Mouse (Mus musculus) CH12.LX (cell line): ENCODE data around the gene Cyp2e1. TPM values are rescaled to one million over a fixed set of nuclear protein-coding genes. Genes with fewer than 3 reads are reported as not detected.
A peak's percentile ranks its signal among the peaks of the same experiment; 100 is the strongest.

Source experiments
- DNase-seq: peaks from one replicate; pipeline ENCODE4 v3.0.0-alpha.2; 2013; ENCODE audit errors: extremely low read depth
- H3K27ac ChIP-seq: 2 replicates; pipeline ENCODE4 v1.5.1; 2012; ENCODE audit warnings: low read depth, mild to moderate bottlenecking, control low read depth, moderate library complexity; ENCODE audit not compliant: insufficient read depth
- H3K27me3 ChIP-seq: replicated peaks from 2 replicates; pipeline ENCODE3; 2012; ENCODE audit warnings: inconsistent platforms
- H3K36me3 ChIP-seq, 2 experiments: replicated peaks in 1 of 2; 2 replicates each; pipeline versions ENCODE3 to v1.6.1; 2012; ENCODE audit warnings: inconsistent platforms in 1 of 2, low read length in 1 of 2, mild to moderate bottlenecking in 1 of 2, mixed read lengths in 1 of 2, moderate library complexity in 1 of 2; ENCODE audit not compliant: control insufficient read depth in 1 of 2, insufficient read depth in 1 of 2
- H3K4me1 ChIP-seq, 2 experiments: 2 replicates each; pipeline ENCODE4 v1.6.1; 2012; ENCODE audit warnings: inconsistent platforms in 1 of 2, moderate library complexity in 1 of 2; ENCODE audit not compliant: insufficient read depth in 2 of 2, control insufficient read depth in 1 of 2
- H3K4me2 ChIP-seq: 2 replicates; pipeline ENCODE4 v1.6.1; 2012; ENCODE audit warnings: low read depth, mild to moderate bottlenecking, control low read depth; ENCODE audit not compliant: poor library complexity, insufficient read depth, severe bottlenecking
- H3K4me3 ChIP-seq, 3 experiments: fragments of 150-350 bp in 1 of 3; sonication (generic) in 1 of 3; replicated peaks in 1 of 3; 2 replicates each; pipeline versions ENCODE3 to v1.5.1; 2011 to 2012; ENCODE audit warnings: low read depth in 2 of 3, low read length in 2 of 3, mild to moderate bottlenecking in 2 of 3, moderate library complexity in 2 of 3, control low read depth in 1 of 3, improper control_type of control experiment in 1 of 3, inconsistent platforms in 1 of 3, mixed read lengths in 1 of 3; ENCODE audit not compliant: poor library complexity in 1 of 3
- H3K79me2 ChIP-seq: replicated peaks from 2 replicates; pipeline ENCODE4 v1.6.1; 2012; ENCODE audit warnings: mild to moderate bottlenecking, moderate library complexity; ENCODE audit not compliant: control insufficient read depth, poor library complexity, insufficient read depth, severe bottlenecking; ENCODE audit errors: extremely low read depth
- H3K9ac ChIP-seq: 2 replicates; pipeline ENCODE4 v1.6.1; 2012; ENCODE audit warnings: low read depth, mild to moderate bottlenecking, control low read depth, moderate library complexity; ENCODE audit not compliant: insufficient read depth
- H3K9me3 ChIP-seq: replicated peaks from 2 replicates; pipeline ENCODE3; 2012; ENCODE audit warnings: low read length, inconsistent platforms, mixed read lengths
- BHLHE40 ChIP-seq: IDR thresholded peaks from 2 replicates; pipeline ENCODE4 v1.6.1; 2011; ENCODE audit warnings: mild to moderate bottlenecking, low read depth, low read length, improper control_type of control experiment
- CTCF ChIP-seq, 2 experiments: IDR thresholded peaks in 1 of 2; conservative IDR thresholded peaks in 1 of 2; 2 replicates each; pipeline ENCODE4 v1.5.1; 2011 to 2012; ENCODE audit warnings: low read depth in 2 of 2, low read length in 2 of 2, improper control_type of control experiment in 1 of 2, inconsistent platforms in 1 of 2, mild to moderate bottlenecking in 1 of 2, moderate library complexity in 1 of 2
- E2F4 ChIP-seq: IDR thresholded peaks from 2 replicates; pipeline ENCODE4 v1.6.1; 2011; ENCODE audit warnings: low read depth, low read length, improper control_type of control experiment; ENCODE audit not compliant: insufficient replicate concordance
- EP300 ChIP-seq: IDR thresholded peaks from 2 replicates; pipeline ENCODE4 v1.6.1; 2011; ENCODE audit warnings: low read length, improper control_type of control experiment
- GABPA ChIP-seq: IDR thresholded peaks from 2 replicates; pipeline ENCODE4 v1.6.1; 2012; ENCODE audit warnings: low read depth, low read length, improper control_type of control experiment, inconsistent platforms; ENCODE audit not compliant: insufficient replicate concordance
- HCFC1 ChIP-seq: IDR thresholded peaks from 2 replicates; pipeline ENCODE4 v1.6.1; 2012; ENCODE audit warnings: low read depth, mild to moderate bottlenecking, inconsistent platforms, low read length, improper control_type of control experiment
- IRF4 ChIP-seq: IDR thresholded peaks from 2 replicates; pipeline ENCODE4 v1.6.1; 2014; ENCODE audit warnings: low read depth, mild to moderate bottlenecking, inconsistent platforms, low read length, improper control_type of control experiment
- JUN ChIP-seq: IDR thresholded peaks from 2 replicates; pipeline ENCODE4 v1.6.1; 2011; ENCODE audit warnings: low read depth, mild to moderate bottlenecking, low read length, improper control_type of control experiment, moderate library complexity; ENCODE audit not compliant: insufficient read depth
- JUND ChIP-seq: conservative IDR thresholded peaks from 2 replicates; pipeline ENCODE4 v1.6.1; 2011; ENCODE audit warnings: low read depth, low read length, improper control_type of control experiment
- MAZ ChIP-seq: IDR thresholded peaks from 2 replicates; pipeline ENCODE4 v1.6.1; 2012; ENCODE audit warnings: low read depth, mild to moderate bottlenecking, inconsistent platforms, low read length, improper control_type of control experiment, moderate library complexity
- MXI1 ChIP-seq: IDR thresholded peaks from 2 replicates; pipeline ENCODE4 v1.6.1; 2011; ENCODE audit warnings: mild to moderate bottlenecking, low read depth, low read length, improper control_type of control experiment
- MYC ChIP-seq: IDR thresholded peaks from 2 replicates; pipeline ENCODE4 v1.6.1; 2011; ENCODE audit warnings: low read depth, mild to moderate bottlenecking, improper control_type of control experiment, low read length
- NELFE ChIP-seq: IDR thresholded peaks from 2 replicates; pipeline ENCODE4 v1.6.1; 2011; ENCODE audit warnings: low read depth, low read length, improper control_type of control experiment
- POLR2A ChIP-seq: IDR thresholded peaks from 2 replicates; pipeline ENCODE4 v1.6.1; 2011; ENCODE audit warnings: low read depth, mild to moderate bottlenecking, improper control_type of control experiment, low read length
- RAD21 ChIP-seq: IDR thresholded peaks from 2 replicates; pipeline ENCODE4 v1.6.1; 2011; ENCODE audit warnings: low read depth, mild to moderate bottlenecking, low read length, improper control_type of control experiment, moderate library complexity
- UBTF ChIP-seq: IDR thresholded peaks from 2 replicates; pipeline ENCODE4 v1.6.1; 2012; ENCODE audit warnings: low read depth, mild to moderate bottlenecking, inconsistent platforms, low read length, improper control_type of control experiment, moderate library complexity
- USF1 ChIP-seq: IDR thresholded peaks from 2 replicates; pipeline ENCODE4 v1.6.1; 2014; ENCODE audit warnings: low read depth, mild to moderate bottlenecking, inconsistent platforms, low read length, improper control_type of control experiment
- ZC3H11A ChIP-seq: IDR thresholded peaks from 2 replicates; pipeline ENCODE4 v1.6.1; 2012; ENCODE audit warnings: low read depth, mild to moderate bottlenecking, inconsistent platforms, low read length, improper control_type of control experiment
- ZNF384 ChIP-seq: IDR thresholded peaks from 2 replicates; pipeline ENCODE4 v1.6.1; 2012; ENCODE audit warnings: low read depth, low read length, improper control_type of control experiment, inconsistent platforms
- dilution Hi-C: fragments of 300-500 bp; cut with MboI; formaldehyde crosslinking; loops from 2 replicates; pipeline ENCODE4 v1.14.3; 2020; ENCODE audit warnings: low sequenced_read_pairs; ENCODE audit not compliant: extremely low pct_unique_long_range_greater_than_20kb, extremely low pct_ligation_motif_present
- in situ Hi-C: fragments of 300-500 bp; cut with MboI; formaldehyde crosslinking; loops from 3 replicates; pipeline ENCODE4 v1.14.3; 2019; ENCODE audit warnings: low sequenced_read_pairs, low pct_ligation_motif_present, low pct_unique_long_range_greater_than_20kb, mixed read lengths
- polyA plus RNA-seq: library from polyadenylated mRNA; unstranded; fragments of >175 nt; gene quantifications from 2 replicates; pipeline ENCODE4 v1.2.1, GENCODE M21; 2012; ENCODE audit warnings: low read depth; ENCODE audit not compliant: insufficient read length
- total RNA-seq, 2 experiments: library from RNA; depleted of rRNA; stranded (reverse); fragments of 300-350 nt in 1 of 2; fragments of >200 nt in 1 of 2; gene quantifications; 2 replicates each; pipeline ENCODE4 v1.2.3; 2012 to 2014

Gene Cyp2e1
- total and polyA plus RNA-seq, 3 experiments, result not detected

DNA sequence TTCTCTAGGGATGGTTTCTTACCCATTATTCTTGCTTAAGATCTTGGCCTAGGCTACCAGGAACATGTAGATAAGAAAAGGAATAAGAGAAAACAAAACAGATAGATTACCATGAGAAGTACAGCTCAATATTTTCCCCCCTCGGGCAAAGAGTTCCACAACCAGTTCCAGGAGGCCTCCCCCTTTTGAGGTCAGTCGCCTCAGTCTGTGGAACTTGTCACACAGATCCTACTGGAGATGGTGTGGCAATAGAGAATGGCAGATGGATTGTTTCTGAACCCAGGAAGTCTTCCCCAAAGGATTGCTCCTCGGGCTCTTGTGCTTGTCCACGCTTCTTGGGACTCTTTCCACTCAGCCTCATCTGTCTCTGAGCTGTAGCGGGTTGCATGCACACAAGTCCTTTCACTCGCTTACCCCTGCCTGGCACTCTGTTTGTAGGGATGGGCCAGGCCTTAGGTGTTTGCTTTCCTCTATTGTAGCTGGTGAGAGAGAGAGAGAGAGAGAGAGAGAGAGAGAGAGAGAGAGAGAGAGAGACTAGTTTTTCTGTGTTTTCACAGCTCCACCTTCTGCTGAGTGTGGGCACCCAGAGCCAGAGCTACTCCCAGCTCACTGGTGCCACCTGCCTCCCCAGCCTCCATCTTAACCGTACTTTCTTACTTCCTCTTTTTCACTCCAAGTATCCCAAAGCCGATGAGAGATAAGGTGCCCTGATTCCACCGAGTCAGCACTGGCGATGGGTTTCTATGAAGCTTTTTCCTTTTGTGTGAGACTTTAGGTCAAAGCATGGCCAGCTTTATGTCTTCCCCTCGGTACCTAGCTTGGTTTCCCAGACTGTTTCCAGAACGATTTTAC, 2.6 kb downstream of the Cyp2e1 start:
- no peaks in the 10 kb centered on the region; a peak in 1 of 4 replicates for H3K4me1 ChIP-seq
- H3K27ac ChIP-seq, result no peak overlapping the region
- DNase-seq, result peak; percentile 24
- dilution Hi-C loops (no loop called here), in situ Hi-C loops (no loop called here)
- no peaks in the 10 kb centered on the region for H3K36me3 ChIP-seq
- H3K4me2 ChIP-seq, result peak overlapping the region; percentile 39; the same call in 1 of the 2 replicates
- no peaks in the 10 kb centered on the region for H3K79me2 ChIP-seq
- H3K27me3 ChIP-seq, result peaks cover 91% of the 10 kb centered on the region
- H3K9me3 ChIP-seq, result no peaks in the 10 kb centered on the region
- no peak overlapping the region for H3K4me3 ChIP-seq
- H3K9ac ChIP-seq, result no peak overlapping the region
- TF ChIP-seq IRF4 (no peak), POLR2A (no peak), MAZ (no peak), JUN (no peak), JUND (no peak), UBTF (no peak), CTCF (conservative IDR thresholded peaks at IDR 0.05 in 1 of 2, IDR thresholded peaks at IDR 0.05 in 1 of 2; ENCODE audit: low read depth in 2 of 2, low read length in 2 of 2) (peak in 1 of 2 experiments; percentile 58; a peak in 2 of 4 replicates), MXI1 (no peak), USF1 (no peak), ZC3H11A (no peak), RAD21 (peak; percentile 42), HCFC1 (no peak), BHLHE40 (no peak)

DNA sequence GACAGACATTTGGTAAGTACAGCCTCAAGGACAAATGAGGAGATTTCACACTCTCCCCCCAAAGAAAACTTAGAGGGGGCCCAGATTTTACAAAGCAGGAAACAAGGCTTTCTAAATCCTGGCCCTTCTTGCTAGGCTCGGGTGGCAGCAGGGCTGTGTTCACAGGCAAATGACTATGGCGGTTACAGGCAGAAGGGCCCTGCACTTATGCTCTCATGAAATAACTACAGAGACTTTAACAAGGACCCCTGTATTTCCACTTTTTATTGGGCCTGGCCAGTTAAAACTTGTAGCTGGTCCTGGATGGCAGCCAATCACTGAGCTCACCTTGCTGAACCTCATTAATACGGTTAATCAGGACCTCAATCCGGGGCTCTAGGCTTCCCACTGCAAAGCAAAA, 17.0 kb downstream of the Cyp2e1 start:
- dilution Hi-C loops (no loop called here), in situ Hi-C loops (loop anchor here (25.0 kb wide), 1 partner anchor 593 kb away; no protein-coding TSS in a partner anchor)

More for the DNA sequence above, 17.0 kb downstream of the Cyp2e1 start:
- H3K4me2 ChIP-seq, result no peak overlapping the region
- no peaks in the 10 kb centered on the region for H3K79me2 ChIP-seq
- TF ChIP-seq ZNF384 (no peak), USF1 (no peak), POLR2A (no peak), NELFE (no peak), EP300 (no peak), JUN (no peak), CTCF (conservative IDR thresholded peaks at IDR 0.05 in 1 of 2, IDR thresholded peaks at IDR 0.05 in 1 of 2; ENCODE audit: low read depth in 2 of 2, low read length in 2 of 2) (no peak), E2F4 (no peak), GABPA (no peak), MYC (no peak)
- no peaks in the 10 kb centered on the region for H3K4me1 ChIP-seq
- H3K27ac ChIP-seq, result no peak overlapping the region
- no peak overlapping the region for H3K9ac ChIP-seq
- no peak overlapping the region for H3K4me3 ChIP-seq
- no peaks in the 10 kb centered on the region for H3K9me3 ChIP-seq
- DNase-seq, result no peak
- H3K27me3 ChIP-seq, result peaks cover 71% of the 10 kb centered on the region
- no peaks in the 10 kb centered on the region for H3K36me3 ChIP-seq
